Mouse (Mus musculus): ENCODE measurements around the gene Il31.

GRCm38 (mm10) chr5:123473817-123474216, 15.5 kb downstream of the Il31 start:
- no peak for TF ChIP-seq CTCF (IDR thresholded peaks at IDR 0.05; ENCODE audit: control insufficient read depth, insufficient read depth, insufficient read length)
- no peak for TF ChIP-seq CEBPB (IDR thresholded peaks at IDR 0.05; ENCODE audit: low read depth)
- TF ChIP-seq FOSL1 (IDR thresholded peaks at IDR 0.05; ENCODE audit: insufficient read depth, low read length, poor library complexity, severe bottlenecking), result no peak
- TF ChIP-seq USF1 (IDR thresholded peaks at IDR 0.05; ENCODE audit: low read depth), result no peak

All from C2C12 (cell line).